Mouse (Mus musculus) heart, embryonic 11.5 days (tissue): Measurements from ENCODE around the gene Ttc17. TPM values are rescaled to one million over a fixed set of nuclear protein-coding genes. Genes with fewer than 3 reads are reported as not detected.

Experiments used
- ATAC-seq: fragments of 200-750 bp; cut with Nextera tagmentation; replicated peaks from 2 replicates; pipeline ENCODE4 v1.8.0; 2017; ENCODE audit warnings: moderate library complexity; ENCODE audit not compliant: insufficient number of reproducible peaks, low FRiP score, low TSS enrichment
- H3K27ac ChIP-seq: fragments of 300-500 bp; sonication (generic); 2 replicates; pipeline ENCODE4 v1.5.1; 2014; ENCODE audit warnings: mild to moderate bottlenecking, low read depth, low read length
- H3K27me3 ChIP-seq: fragments of 300-500 bp; sonication (generic); 2 replicates; pipeline ENCODE4 v1.6.1; 2014; ENCODE audit warnings: mild to moderate bottlenecking, low read length, mixed read lengths; ENCODE audit not compliant: control insufficient read depth, insufficient read depth
- H3K36me3 ChIP-seq: fragments of 300-500 bp; sonication (generic); 2 replicates; pipeline ENCODE4 v1.6.1; 2014; ENCODE audit warnings: mild to moderate bottlenecking, low read length, moderate library complexity, mixed read lengths; ENCODE audit not compliant: control insufficient read depth, insufficient read depth
- H3K4me1 ChIP-seq: fragments of 300-500 bp; sonication (generic); 2 replicates; pipeline ENCODE4 v1.6.1; 2014; ENCODE audit warnings: low read length; ENCODE audit not compliant: control insufficient read depth, insufficient read depth
- H3K4me2 ChIP-seq: fragments of 300-500 bp; sonication (generic); 2 replicates; pipeline ENCODE4 v1.6.1; 2014; ENCODE audit warnings: mild to moderate bottlenecking, moderate library complexity
- H3K4me3 ChIP-seq: fragments of 300-500 bp; sonication (generic); 2 replicates; pipeline ENCODE4 v1.5.1; 2014; ENCODE audit warnings: low read depth, low read length
- H3K9ac ChIP-seq: fragments of 300-500 bp; sonication (generic); 2 replicates; pipeline ENCODE4 v1.6.1; 2014; ENCODE audit warnings: mild to moderate bottlenecking, low read depth, low read length, moderate library complexity
- H3K9me3 ChIP-seq: fragments of 300-500 bp; sonication (generic); replicated peaks from 2 replicates; pipeline ENCODE4 v1.6.1; 2016; ENCODE audit warnings: low read length; ENCODE audit not compliant: control insufficient read depth
- WGBS: fragments of 180-500 bp; shearing (Covaris S2); extraction: QIAGEN DNeasy Blood & Tissue Kit; methylation state at CpG from one replicate; pipeline ENCODE4 v1.1.7; 2014; ENCODE audit not compliant: insufficient replicate concordance; 5-methylcytosine and 5-hydroxymethylcytosine counted together
- microRNA counts: library from miRNA; unstranded; fragments of <30 nt; microRNA quantifications from one replicate; lab custom pipeline; 2015
- microRNA-seq: library from miRNA; unstranded; fragments of <30 nt; microRNA quantifications from one replicate; pipeline ENCODE4, GENCODE M21; 2016; ENCODE audit warnings: borderline number of aligned reads
- polyA plus RNA-seq: library from polyadenylated mRNA; unstranded; fragments of >200 nt; fragmentation: Nextera tagmentation; extraction: Ambion mirVana; gene quantifications from 2 replicates; pipeline ENCODE4 v1.2.1, GENCODE M21; 2014

Ttc17 gene
- polyA plus RNA-seq, 1 experiment from 2014 or later: 12.4 TPM

- peaks cover 18% of the 10 kb centered on the region for H3K4me1 ChIP-seq
- peak overlapping the region; percentile 74 for H3K4me2 ChIP-seq
- H3K4me3 ChIP-seq: peak overlapping the region; percentile 43
- no peaks in the 10 kb centered on the region for H3K9me3 ChIP-seq
- no peaks in the 10 kb centered on the region for H3K36me3 ChIP-seq
- H3K9ac ChIP-seq: peak overlapping the region; percentile 66; the same call in 1 of the 2 replicates
- 5% methylated on average over 16 of the region's 16 CpGs for WGBS
- ATAC-seq: peak; percentile 36; the same call in 1 of the 2 replicates
- peak overlapping the region; percentile 73; the same call in 1 of the 2 replicates for H3K27ac ChIP-seq
- peaks cover 3% of the 10 kb centered on the region; the same call in 1 of the 2 replicates for H3K27me3 ChIP-seq
Observed at GRCm38 (mm10) chr2:94265221-94266191, 141.0 kb downstream of the Ttc17 start.

GRCm38 (mm10) chr2:94264631-94265098 is 141.8 kb downstream of the Ttc17 start:
- Histone ChIP-seq H3K36me3 (no peaks in the 10 kb centered on the region), H3K27ac (peak overlapping the region; percentile 73), H3K9ac (peak overlapping the region; percentile 66), H3K4me2 (peak overlapping the region; percentile 74), H3K9me3 (no peaks in the 10 kb centered on the region), H3K4me3 (peak overlapping the region; percentile 43), H3K27me3 (peaks cover 3% of the 10 kb centered on the region; the same call in 1 of the 2 replicates), H3K4me1 (peaks cover 18% of the 10 kb centered on the region)
- WGBS: 1% methylated on average over 12 of the region's 12 CpGs
- no peak for ATAC-seq

- 0% methylated on average over 2 of the region's 2 CpGs for WGBS
- Histone ChIP-seq H3K36me3 (no peaks in the 10 kb centered on the region), H3K9me3 (no peaks in the 10 kb centered on the region), H3K27me3 (peaks cover 3% of the 10 kb centered on the region; the same call in 1 of the 2 replicates), H3K9ac (peak overlapping the region; percentile 66), H3K4me1 (peaks cover 18% of the 10 kb centered on the region), H3K4me2 (peak overlapping the region; percentile 74), H3K4me3 (peak overlapping the region; percentile 43), H3K27ac (no peak overlapping the region; the same call in 1 of the 2 replicates)
- ATAC-seq: no peak
Observed at GRCm38 (mm10) chr2:94264006-94264405, 142.5 kb downstream of the Ttc17 start.

- H3K27ac ChIP-seq: peak overlapping the region; percentile 31
- peaks cover 3% of the 10 kb centered on the region; the same call in 1 of the 2 replicates for H3K27me3 ChIP-seq
- H3K9ac ChIP-seq: peak overlapping the region; percentile 10; the same call in 1 of the 2 replicates
- H3K9me3 ChIP-seq: no peaks in the 10 kb centered on the region
- H3K4me3 ChIP-seq: peak overlapping the region; percentile 40
- peaks cover 18% of the 10 kb centered on the region for H3K4me1 ChIP-seq
- H3K36me3 ChIP-seq: no peaks in the 10 kb centered on the region
- 2% methylated on average over 14 of the region's 14 CpGs for WGBS
- ATAC-seq: no peak
- peak overlapping the region; percentile 74 for H3K4me2 ChIP-seq
Observed at GRCm38 (mm10) chr2:94263530-94263937, 143.0 kb downstream of the Ttc17 start.

- peak overlapping the region; percentile 74 for H3K4me2 ChIP-seq
- peak overlapping the region; percentile 40 for H3K4me3 ChIP-seq
- peak overlapping the region; percentile 31 for H3K27ac ChIP-seq
- H3K36me3 ChIP-seq: no peaks in the 10 kb centered on the region
- ATAC-seq: no peak
- H3K27me3 ChIP-seq: peaks cover 3% of the 10 kb centered on the region; the same call in 1 of the 2 replicates
- WGBS: 4% methylated on average over 11 of the region's 13 CpGs
- H3K9ac ChIP-seq: peak overlapping the region; percentile 10; the same call in 1 of the 2 replicates
- peaks cover 18% of the 10 kb centered on the region for H3K4me1 ChIP-seq
- no peaks in the 10 kb centered on the region for H3K9me3 ChIP-seq
Observed at GRCm38 (mm10) chr2:94262917-94263529, 143.5 kb downstream of the Ttc17 start.

- no peak overlapping the region for H3K9ac ChIP-seq
- H3K9me3 ChIP-seq: no peaks in the 10 kb centered on the region
- no peak overlapping the region for H3K27ac ChIP-seq
- no peak overlapping the region for H3K4me2 ChIP-seq
- H3K4me1 ChIP-seq: no peaks in the 10 kb centered on the region
- no peak for ATAC-seq
- H3K27me3 ChIP-seq: 0 out of 2 replicates have a peak, but pooled peaks cover 3% of the 10 kb centered on the region
- H3K4me3 ChIP-seq: no peak overlapping the region
- 16% methylated on average over 3 of the region's 3 CpGs for WGBS
- no peaks in the 10 kb centered on the region for H3K36me3 ChIP-seq
Observed at GRCm38 (mm10) chr2:94254102-94254501, 152.4 kb downstream of the Ttc17 start.

MicroRNAs encoded within 50 kb of the gene (microRNA counts, 519-probe panel; counts per million panel counts)
- microRNA mmu-miR-670 (lab: Ali Mortazavi, UCI): 32.2 counts per million

Small RNA genes within 50 kb of the gene (microRNA-seq; reads per million reads assigned to microRNA genes)
- 69.5 reads per million, percentile 61 among the genes with 10 or more reads in this experiment for gene Mir670

Other genes with a start within 250 kb of the Ttc17 start
- gene Hsd17b12, start 248.7 kb downstream of the Ttc17 start, polyA plus RNA-seq: 87.2 and 89.1 TPM in 2 replicates
- 99.3 and 110 TPM in 2 replicates for gene Api5, start 31.4 kb upstream of the Ttc17 start, polyA plus RNA-seq